Mouse (Mus musculus) lung, postnatal 0 days (tissue): ENCODE measurements around the gene Mast3.

Experiments used
- CTCF ChIP-seq: IDR thresholded peaks from 2 replicates; pipeline ENCODE4 v1.5.1; 2016; ENCODE audit warnings: antibody characterized with exemption, mild to moderate bottlenecking
- EP300 ChIP-seq: IDR thresholded peaks from 2 replicates; pipeline ENCODE4 v1.6.1; 2016; ENCODE audit warnings: antibody characterized with exemption, mild to moderate bottlenecking, control low read depth

DNA sequence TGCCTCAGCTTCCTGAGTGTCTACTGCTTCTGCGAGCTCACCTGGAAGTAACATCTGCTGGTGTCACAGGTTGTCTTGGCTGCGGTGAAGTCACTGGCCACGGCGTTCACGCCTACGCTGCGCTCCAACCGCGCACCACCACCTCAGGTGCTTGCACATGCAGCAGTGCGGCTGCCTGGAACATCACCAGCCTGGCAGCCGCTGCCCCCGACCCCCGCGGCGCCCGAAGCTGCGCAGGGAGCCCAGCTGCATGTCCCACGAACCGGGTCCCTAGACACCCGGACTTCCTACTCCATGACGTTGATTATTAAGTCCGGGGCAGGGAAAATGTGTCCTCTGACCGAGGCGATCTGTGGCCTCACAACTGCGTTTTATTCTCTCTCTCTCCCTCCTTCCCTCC is 37.6 kb upstream of the Mast3 start:
- TF ChIP-seq EP300 (no peak), CTCF (no peak)
